Comparison of ENCODE assay signal across 18 mouse cellular contexts in genomic region chr2:143789911-143790310, GRCm38 (mm10).
"Had no signal": no experiment of that assay in that cellular context is flagged by ENCODE, and none has a peak within 500 bp of the region (broad histone marks: within the 10 kb centered on the region; RNA-seq: fewer than 3 reads in every experiment).

No protein-coding gene starts in this region.

- H3K9ac ChIP-seq: lung, embryonic 14.5 days; midbrain, embryonic 12.5 days; neural tube, embryonic 13.5 days; neural tube, embryonic 15.5 days had no signal

- ATAC-seq: midbrain, embryonic 16.5 days had no signal

- H3K36me3 ChIP-seq: midbrain, embryonic 10.5 days; midbrain, embryonic 12.5 days; neural tube, embryonic 13.5 days; neural tube, embryonic 15.5 days had no signal

- DNase-seq: lung, embryonic 14.5 days; lung, postnatal 10 days; lung, postnatal 4 days; midbrain, embryonic 14.5 days; retina, postnatal 1 day; right cerebral cortex, adult 18-20 months; right cerebral cortex, postnatal 25 days; right cerebral cortex, postnatal 4 days; spleen, adult 18-20 months; thymus, adult 18-20 months; thymus, postnatal 14 days; thymus, postnatal 36 days had no signal

- H3K27me3 ChIP-seq: midbrain, embryonic 12.5 days; neural tube, embryonic 13.5 days; neural tube, embryonic 15.5 days had no signal

- H3K27ac ChIP-seq: midbrain, embryonic 10.5 days; midbrain, embryonic 12.5 days; neural tube, embryonic 13.5 days; neural tube, embryonic 15.5 days had no signal

- H3K4me3 ChIP-seq: midbrain, embryonic 10.5 days; midbrain, embryonic 12.5 days; myocyte; neural tube, embryonic 13.5 days; neural tube, embryonic 15.5 days had no signal

- H3K4me1 ChIP-seq: midbrain, embryonic 10.5 days; midbrain, embryonic 12.5 days; neural tube, embryonic 13.5 days; neural tube, embryonic 15.5 days had no signal

- H3K9me3 ChIP-seq: midbrain, embryonic 10.5 days; midbrain, embryonic 12.5 days; neural tube, embryonic 13.5 days; neural tube, embryonic 15.5 days had no signal

- H3K4me2 ChIP-seq: lung, embryonic 14.5 days; midbrain, embryonic 12.5 days; neural tube, embryonic 13.5 days; neural tube, embryonic 15.5 days had no signal
